Mouse (Mus musculus) C3H10T1/2 (cell line): ENCODE measurements around the gene Olfr58. TPM values are rescaled to one million over a fixed set of nuclear protein-coding genes. Genes with fewer than 3 reads are reported as not detected.

ENCODE experiments used
- polyA plus RNA-seq, 2 experiments: library from polyadenylated mRNA; unstranded; fragments of >200 nt; fragmentation: generic; extraction: Trizol; gene quantifications; one replicate each; pipeline ENCODE4 v1.2.1; 2012; ENCODE audit warnings: missing spikeins in 2 of 2

Gene Olfr58
- not detected for polyA plus RNA-seq

DNA sequence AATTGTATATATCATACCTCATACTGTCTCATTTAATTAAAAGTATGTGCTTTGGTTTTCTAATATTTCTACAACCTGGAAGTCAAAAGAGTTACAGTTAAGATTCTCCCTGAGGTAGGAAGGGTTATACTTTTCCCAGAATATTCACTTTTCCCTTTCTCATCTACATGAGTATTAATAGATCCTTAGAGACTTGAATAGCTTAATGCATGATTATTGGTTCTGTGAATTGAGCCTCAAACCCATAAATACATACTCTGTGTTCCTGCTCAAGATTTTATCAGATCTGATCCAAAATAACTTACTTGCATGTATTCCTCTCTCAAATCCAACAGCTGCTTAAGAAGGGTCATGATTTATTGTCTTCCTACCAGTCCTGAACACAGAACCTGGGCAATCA, at the start of gene Olfr58:
TSS of gene Olfr58 (plus strand) at position 301 of the 400 bp plus-strand sequence.

DNA sequence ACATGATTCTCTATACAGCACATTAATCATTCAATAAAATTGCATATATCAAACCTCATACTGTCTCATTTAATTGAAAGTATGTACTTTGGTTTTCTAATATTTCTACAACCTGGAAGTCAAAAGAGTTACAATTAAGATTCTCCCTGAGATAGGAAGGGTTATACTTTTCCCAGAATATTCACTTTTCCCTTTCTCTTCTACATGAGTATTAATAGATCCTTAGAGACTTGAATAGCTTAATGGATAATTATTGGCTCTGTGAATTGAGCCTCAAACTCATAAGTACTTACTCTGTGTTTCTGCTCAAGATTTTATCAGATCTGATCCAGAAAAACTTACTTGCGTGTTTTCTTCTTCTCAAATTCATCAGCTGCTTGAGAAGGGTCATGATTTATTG, 24.5 kb downstream of the Olfr58 start, which contains the start of gene Olfr859:
TSS of gene Olfr859 (plus strand) at position 301 of the 400 bp plus-strand sequence.

Other genes starting within 250 kb of the Olfr58 start
- gene Olfr853, start 239.2 kb upstream of the Olfr58 start, polyA plus RNA-seq = not detected
- not detected for gene Olfr854, start 212.9 kb upstream of the Olfr58 start, polyA plus RNA-seq
- gene Olfr855, start 197.7 kb upstream of the Olfr58 start, polyA plus RNA-seq = not detected
- gene Zfp317, start 158.2 kb upstream of the Olfr58 start, polyA plus RNA-seq = 1 to 10 TPM in 1 of 2 experiments, under 1 TPM in 1; 0.19 to 3.8 TPM
- gene Olfr857, start 70.8 kb upstream of the Olfr58 start, polyA plus RNA-seq = not detected
- not detected for gene Olfr859, start 24.6 kb downstream of the Olfr58 start, polyA plus RNA-seq
- gene Olfr860, start 69.5 kb downstream of the Olfr58 start, polyA plus RNA-seq = not detected
- gene Olfr862, start 107.7 kb downstream of the Olfr58 start, polyA plus RNA-seq = not detected
- 1 to 10 TPM in 1 of 2 experiments, under 1 TPM in 1; 0.21 to 1.2 TPM for gene Olfr77, start 136.6 kb downstream of the Olfr58 start, polyA plus RNA-seq
- gene Olfr866, start 247.8 kb downstream of the Olfr58 start, polyA plus RNA-seq = not detected